Mouse (Mus musculus) v-Abl transformed pro-B cells (cell line): ENCODE measurements around the gene Tmem86a.

Source experiments
- in situ Hi-C, 2 experiments: fragments of 400-800 bp; cut with MboI; formaldehyde crosslinking; loops; one replicate each; pipeline ENCODE4 v1.15.1; 2025; ENCODE audit not compliant: unreplicated experiment in 2 of 2

The Tmem86a gene

GRCm38 (mm10) chr7:47050366-47050765, at the start of gene Tmem86a:
TSS of gene Tmem86a (plus strand) at chr7:47050601.
- in situ Hi-C loops = no loop called here

GRCm38 (mm10) chr7:47000644-47000983, 49.8 kb upstream of the Tmem86a start:
- in situ Hi-C loops = no loop called here

GRCm38 (mm10) chr7:47001125-47001899, 49.1 kb upstream of the Tmem86a start:
- in situ Hi-C loops = no loop called here

- in situ Hi-C loops = no loop called here
Measured at GRCm38 (mm10) chr7:47001900-47002275, 48.5 kb upstream of the Tmem86a start.

- in situ Hi-C loops = no loop called here
Measured at GRCm38 (mm10) chr7:47003411-47004115, 46.8 kb upstream of the Tmem86a start.

GRCm38 (mm10) chr7:47007109-47007780, 43.2 kb upstream of the Tmem86a start:
- in situ Hi-C loops = loop anchor here in 1 of 2 experiments (5.0 kb wide), 1 partner anchor 210 kb away; the partner anchor contains the start of genes Gtf2h1 and Hps5

GRCm38 (mm10) chr7:47007818-47008167, 42.6 kb upstream of the Tmem86a start:
- in situ Hi-C loops = loop anchor here in 1 of 2 experiments (5.0 kb wide), 1 partner anchor 210 kb away; the partner anchor contains the start of genes Gtf2h1 and Hps5

GRCm38 (mm10) chr7:47008168-47008993, 42.0 kb upstream of the Tmem86a start, which contains the start of gene Spty2d1:
TSS of gene Spty2d1 (minus strand) at chr7:47008411.
- in situ Hi-C loops = loop anchor here in 1 of 2 experiments (5.0 kb wide), 1 partner anchor 211 kb away; the partner anchor contains the start of genes Gtf2h1 and Hps5

- in situ Hi-C loops = no loop called here
Measured at GRCm38 (mm10) chr7:47013131-47013767, 37.2 kb upstream of the Tmem86a start.

GRCm38 (mm10) chr7:47014564-47015389, 35.6 kb upstream of the Tmem86a start:
- in situ Hi-C loops = loop anchor here (5.0 kb wide), 1 partner anchor 52 kb away; no protein-coding TSS in a partner anchor

GRCm38 (mm10) chr7:47015390-47016065, 34.9 kb upstream of the Tmem86a start:
- in situ Hi-C loops = loop anchor here (5.0 kb wide), 1 partner anchor 53 kb away; no protein-coding TSS in a partner anchor

- in situ Hi-C loops = loop anchor here (5.0 kb wide), 1 partner anchor 54 kb away; no protein-coding TSS in a partner anchor
Measured at GRCm38 (mm10) chr7:47016602-47017001, 33.8 kb upstream of the Tmem86a start.

GRCm38 (mm10) chr7:47017146-47017545, 33.3 kb upstream of the Tmem86a start:
- in situ Hi-C loops = loop anchor here (5.0 kb wide), 1 partner anchor 55 kb away; no protein-coding TSS in a partner anchor

- in situ Hi-C loops = loop anchor here (5.0 kb wide), 4 partner anchors 57 to 128 kb away; no protein-coding TSS in a partner anchor
Measured at GRCm38 (mm10) chr7:47019641-47020040, 30.8 kb upstream of the Tmem86a start.

- in situ Hi-C loops = loop anchor here (5.0 kb wide), 3 partner anchors 56 to 126 kb away; no protein-coding TSS in a partner anchor
Measured at GRCm38 (mm10) chr7:47020956-47021355, 29.4 kb upstream of the Tmem86a start.

- in situ Hi-C loops = loop anchor here (5.0 kb wide), 3 partner anchors 55 to 125 kb away; no protein-coding TSS in a partner anchor
Measured at GRCm38 (mm10) chr7:47022482-47022881, 27.9 kb upstream of the Tmem86a start.

- in situ Hi-C loops = loop anchor here (5.0 kb wide), 3 partner anchors 54 to 124 kb away; no protein-coding TSS in a partner anchor
Measured at GRCm38 (mm10) chr7:47023530-47023929, 26.9 kb upstream of the Tmem86a start.

- in situ Hi-C loops = loop anchor here (5.0 kb wide), 3 partner anchors 53 to 123 kb away; no protein-coding TSS in a partner anchor
Measured at GRCm38 (mm10) chr7:47024454-47024853, 25.9 kb upstream of the Tmem86a start.
